Mouse (Mus musculus) left cerebral cortex, adult 6 months (tissue): Measurements from ENCODE around the gene Ccna2. TPM values are rescaled to one million over a fixed set of nuclear protein-coding genes. Genes with fewer than 3 reads are reported as not detected.

Source experiments
- long read RNA-seq, 2 experiments: library from polyadenylated mRNA; unstranded; transcript quantifications; one replicate each; pipeline ENCODE4 v2.0.0; 2019 to 2020
- polyA plus RNA-seq: library from polyadenylated mRNA; unstranded; fragments of <200 nt; fragmentation: Nextera tagmentation; gene quantifications from 2 replicates; pipeline ENCODE4 v1.2.3, GENCODE M21; 2021

Ccna2 gene
- 0.73 and 1.1 TPM in 2 replicates for polyA plus RNA-seq
- long read RNA-seq, experiment 1, partial matches to known transcripts, result 0 of 3 reads
- long read RNA-seq, experiment 1, other reads (novel, unspliced or antisense), result 0 of 3 reads
- long read RNA-seq, experiment 2, result 0 reads

DNA sequence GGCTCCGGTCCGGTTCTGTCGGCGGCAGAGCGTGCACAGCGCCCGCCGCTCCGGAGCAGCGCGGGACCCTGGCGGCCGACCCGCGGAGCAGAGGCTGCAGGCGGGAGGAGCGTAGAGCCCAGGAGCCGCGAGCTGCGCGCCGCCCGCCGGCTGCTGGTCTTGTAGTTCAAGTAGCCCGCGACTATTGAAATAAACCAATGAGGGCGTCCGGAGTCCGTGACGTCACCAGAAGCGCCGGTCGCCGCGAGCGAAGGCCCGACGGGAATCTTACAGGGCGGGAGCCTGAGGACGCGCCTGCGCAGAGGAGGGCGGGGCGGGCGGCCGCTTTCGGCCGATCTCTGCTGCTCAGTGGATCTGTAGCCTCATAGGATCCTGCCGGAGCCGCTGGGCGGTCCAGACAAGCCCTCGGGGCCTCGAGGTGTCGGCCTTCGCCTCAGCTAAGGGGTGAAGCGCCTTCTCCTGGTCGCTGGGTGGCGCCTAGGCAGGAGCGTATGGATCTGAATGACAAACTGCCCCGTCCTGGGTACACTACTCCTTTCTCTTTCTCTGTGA lies at the start of gene Ccna2:
Gene Ccna2 (minus strand): TSS at position 324 of the 552 bp plus-strand sequence.

DNA sequence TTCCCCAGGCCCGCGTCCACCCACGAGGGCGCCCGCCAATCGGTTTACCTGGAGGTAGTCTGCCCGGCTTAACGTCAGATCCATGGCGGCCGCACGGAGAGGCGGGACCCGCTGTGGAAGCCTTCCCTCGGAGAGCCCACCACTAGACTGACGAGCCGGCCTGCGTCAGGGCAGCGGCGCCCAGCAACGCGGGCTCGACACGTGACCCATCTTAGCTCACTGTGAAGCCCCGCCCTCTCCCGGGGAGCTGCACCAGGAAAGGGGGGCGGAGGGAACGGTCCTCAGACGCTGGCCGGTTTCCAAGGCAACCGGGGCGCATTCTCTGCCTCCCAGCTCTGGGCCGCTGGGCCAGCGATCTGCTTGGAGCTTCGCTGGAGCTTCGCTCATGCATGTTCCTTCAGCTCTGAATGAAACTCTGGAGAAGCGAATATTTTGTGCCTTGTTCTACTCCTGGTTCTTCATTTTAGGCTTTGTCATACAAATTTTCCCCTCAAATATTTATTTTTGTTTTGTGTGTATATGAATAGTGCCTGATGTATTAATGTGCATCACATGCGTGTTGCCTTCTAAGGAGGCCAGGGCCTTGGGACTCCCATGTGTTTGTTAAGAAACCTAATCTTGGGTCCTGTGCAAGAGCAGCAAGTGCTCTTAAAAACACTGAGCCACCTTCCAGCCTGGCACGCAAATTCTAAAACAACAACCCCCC lies 41.4 kb upstream of the Ccna2 start, which contains the start of gene Bbs7:
Gene Bbs7 (minus strand): TSS at position 276 of the 706 bp plus-strand sequence.

DNA sequence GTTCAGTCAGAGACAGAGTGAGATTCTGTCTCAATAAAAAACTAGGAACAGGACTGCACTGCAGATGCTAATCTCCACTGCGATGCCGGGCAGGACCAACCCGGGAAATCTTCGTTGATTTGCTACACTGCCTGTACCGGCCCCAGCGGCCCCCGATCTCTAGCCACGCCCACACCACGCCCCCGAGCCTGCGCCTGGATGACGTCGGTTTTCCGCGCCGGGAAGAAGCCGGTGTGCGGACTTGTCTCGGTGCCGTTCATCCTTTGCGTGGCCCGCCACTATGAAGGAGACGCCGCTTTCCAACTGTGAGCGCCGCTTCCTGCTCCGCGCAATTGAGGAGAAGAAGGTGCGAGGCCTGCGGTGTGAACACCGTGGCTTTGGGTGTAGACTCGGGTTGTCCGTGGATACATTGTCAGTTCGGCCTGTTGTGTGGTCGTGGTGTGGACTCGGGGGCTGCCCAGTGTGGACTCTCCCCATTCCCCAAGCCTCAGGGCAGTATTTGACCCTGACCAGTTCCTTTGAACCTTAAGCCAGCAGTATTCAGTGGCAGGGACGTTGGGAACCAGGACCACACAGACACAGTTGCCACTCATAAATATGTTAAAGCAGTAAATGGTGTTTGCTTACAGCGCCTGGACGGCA lies 19.4 kb downstream of the Ccna2 start, which contains the start of gene Exosc9:
Gene Exosc9 (plus strand): TSS at position 201 of the 642 bp plus-strand sequence.

DNA sequence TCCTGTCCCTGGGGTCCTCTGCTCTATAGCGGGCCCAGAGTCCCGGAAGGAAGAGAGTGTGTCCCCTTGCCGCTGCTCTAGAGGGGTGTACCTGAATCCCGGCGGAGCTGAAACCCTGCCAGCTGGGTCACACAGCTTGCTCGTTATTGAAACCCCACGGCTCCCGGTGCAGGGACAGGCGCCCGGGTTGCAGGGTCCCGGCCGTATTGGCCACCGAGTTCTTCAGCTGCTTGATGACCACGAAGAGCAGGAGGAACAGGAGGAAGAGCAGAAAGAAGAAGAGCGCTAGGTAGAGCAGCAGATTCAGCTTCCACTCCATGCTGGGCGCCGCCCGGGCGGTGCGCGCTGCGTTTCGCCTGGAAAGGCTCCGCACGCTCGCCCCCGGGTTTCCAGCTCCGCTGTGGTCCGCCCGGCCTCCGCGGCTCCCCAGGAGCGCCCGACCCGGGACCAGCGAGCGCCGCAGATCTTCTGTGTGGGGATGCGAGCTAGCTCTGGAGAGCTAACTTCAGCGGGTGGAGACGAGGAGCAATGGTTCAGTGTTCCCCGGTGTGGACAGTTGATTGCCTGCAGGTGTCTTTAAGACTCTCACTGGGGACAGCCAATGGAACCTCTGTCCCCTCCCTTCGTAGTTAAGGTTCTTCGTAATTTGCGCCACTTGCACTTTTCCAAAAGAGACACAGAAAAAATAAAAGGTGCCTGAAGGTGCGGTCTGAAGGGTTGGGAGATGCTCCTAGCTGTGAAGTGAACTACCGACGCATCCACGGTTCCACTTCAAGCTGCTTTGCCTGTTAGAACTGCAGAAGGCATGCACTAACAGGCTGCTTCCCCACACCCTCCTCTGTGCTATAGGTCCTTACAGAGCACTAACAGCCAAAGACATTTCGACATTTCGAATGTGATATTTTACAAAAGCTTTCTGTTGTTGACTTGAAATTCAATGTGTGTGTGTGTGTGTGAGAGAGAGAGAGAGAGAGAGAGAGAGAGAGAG lies 50.6 kb downstream of the Ccna2 start, which contains the start of gene Gm11549:
Gene Gm11549 (minus strand): TSS at position 741 of the 988 bp plus-strand sequence.

Other genes starting within 250 kb of the Ccna2 start
- gene Anxa5, start 96.3 kb downstream of the Ccna2 start, polyA plus RNA-seq, result 118 and 132 TPM in 2 replicates
- not detected in 2 replicates for gene 1810062G17Rik, start 96.2 kb downstream of the Ccna2 start, polyA plus RNA-seq
- gene Gm11549, start 50.3 kb downstream of the Ccna2 start, polyA plus RNA-seq, result 40.3 and 47.2 TPM in 2 replicates
- gene Exosc9, start 19.5 kb downstream of the Ccna2 start, polyA plus RNA-seq, result 40.9 and 42.3 TPM in 2 replicates
- gene Bbs7, start 41.3 kb upstream of the Ccna2 start, polyA plus RNA-seq, result 8.0 and 9.2 TPM in 2 replicates
- 6.3 and 6.6 TPM in 2 replicates for gene Trpc3, start 118.0 kb upstream of the Ccna2 start, polyA plus RNA-seq